Mouse (Mus musculus) C2C12 (cell line): ENCODE measurements at regions not wholly inside any gene's neighbourhood (a gene's known extent, or its start where the extent isn't known, plus 50 kb on each side); places are given as distances from the start of the nearest gene placed in this dataset.

Experiments used
- CEBPB ChIP-seq: IDR thresholded peaks from one replicate; pipeline ENCODE4 v1.6.1; 2011; ENCODE audit warnings: low read depth, mild to moderate bottlenecking, control low read depth, moderate library complexity
- CTCF ChIP-seq: IDR thresholded peaks from one replicate; pipeline ENCODE4 v1.5.1; 2011; ENCODE audit not compliant: control insufficient read depth, insufficient read depth, insufficient read length
- MYOD1 ChIP-seq: IDR thresholded peaks from one replicate; pipeline ENCODE4 v1.6.1; 2011; ENCODE audit warnings: low read depth; ENCODE audit not compliant: control insufficient read depth, insufficient read length

DNA sequence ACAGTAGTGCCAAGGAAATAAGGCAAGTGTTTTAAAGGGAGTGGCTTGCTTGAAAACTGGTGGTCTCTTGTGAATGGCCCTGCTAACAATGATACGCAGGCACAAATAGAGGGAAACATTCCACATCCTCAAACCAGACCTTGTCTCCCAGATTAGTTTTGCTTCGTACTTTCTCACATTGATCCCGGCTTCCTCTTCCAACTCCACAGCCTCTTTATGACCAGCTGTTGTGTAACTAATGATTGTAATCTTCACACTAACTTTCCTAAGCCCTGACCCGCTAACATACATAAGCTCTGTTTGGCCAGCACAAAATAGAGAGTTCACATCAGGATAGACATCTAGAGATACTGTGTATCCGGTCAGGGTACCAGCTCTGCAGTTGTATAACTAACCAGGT lies 116.3 kb upstream of the Arhgap28 start:
- TF ChIP-seq CTCF, result no peak
- TF ChIP-seq CEBPB, result no peak
- no peak for TF ChIP-seq MYOD1
